19 mouse cellular contexts compared by ENCODE assay signal in genomic region chr10:68351841-68352555, GRCm38 (mm10).
DNase-seq lines count a peak whose midpoint lies in the region; ATAC-seq and TF ChIP-seq lines count a peak whose summit lies in the region.
"Had no signal": no experiment of that assay in that cellular context is flagged by ENCODE, and none has a peak within 500 bp of the region (broad histone marks: within the 10 kb centered on the region; RNA-seq: fewer than 3 reads in every experiment).

No protein-coding gene starts in this region.

- TF ChIP-seq EP300 in stomach, postnatal 0 days (optimal IDR thresholded peaks at IDR 0.05), result no peak

- H3K9ac ChIP-seq in stomach, embryonic 14.5 days (replicated peaks; ENCODE audit: low read depth, low read length), result no peak overlapping the region
- H3K9ac ChIP-seq in stomach, postnatal 0 days (ENCODE audit: low read length), result no peak overlapping the region
- no peak overlapping the region for H3K9ac ChIP-seq in forebrain, embryonic 14.5 days (ENCODE audit: low read length)
- H3K9ac ChIP-seq: heart, embryonic 13.5 days had no signal

- H3K4me2 ChIP-seq in stomach, embryonic 14.5 days (replicated peaks; ENCODE audit: low read depth, low read length), result no peak overlapping the region
- no peak overlapping the region for H3K4me2 ChIP-seq in stomach, postnatal 0 days (replicated peaks; ENCODE audit: low read depth)
- no peak overlapping the region for H3K4me2 ChIP-seq in forebrain, embryonic 14.5 days (ENCODE audit: low read length)
- H3K4me2 ChIP-seq: heart, embryonic 13.5 days had no signal

- ATAC-seq in stomach, embryonic 14.5 days (ENCODE audit: insufficient number of reproducible peaks, insufficient read depth, low FRiP score, low read depth), result peak; percentile 26; the same call in 1 of the 2 replicates
- ATAC-seq in stomach, postnatal 0 days (ENCODE audit: low FRiP score, low TSS enrichment), result no peak
- ATAC-seq in forebrain, embryonic 14.5 days, result no peak

- no peak overlapping the region for H3K4me3 ChIP-seq in stomach, embryonic 14.5 days (ENCODE audit: low read depth, low read length)
- H3K4me3 ChIP-seq in stomach, postnatal 0 days (ENCODE audit: low read depth, low read length), result no peak overlapping the region
- H3K4me3 ChIP-seq in forebrain, embryonic 14.5 days (ENCODE audit: low read depth, low read length), result no peak overlapping the region
- H3K4me3 ChIP-seq: heart, embryonic 13.5 days; limb, embryonic 10.5 days had no signal

- no peak for TF ChIP-seq CTCF in stomach, postnatal 0 days (IDR thresholded peaks at IDR 0.05; ENCODE audit: low read depth)

- H3K4me1 ChIP-seq in stomach, embryonic 14.5 days (ENCODE audit: control insufficient read depth, insufficient read depth, low read length), result peaks cover 7% of the 10 kb centered on the region; the same call in 1 of the 2 replicates
- H3K4me1 ChIP-seq in stomach, postnatal 0 days (replicated peaks; ENCODE audit: control insufficient read depth, insufficient read depth), result 0 out of 2 replicates have a peak, but pooled peaks cover 2% of the 10 kb centered on the region
- peaks cover 7% of the 10 kb centered on the region for H3K4me1 ChIP-seq in forebrain, embryonic 14.5 days (ENCODE audit: control insufficient read depth, insufficient read depth, low read length)

- WGBS in stomach, embryonic 14.5 days, result 62% methylated on average over 8 of the region's 8 CpGs
- WGBS in stomach, postnatal 0 days, result 54% methylated on average over 8 of the region's 8 CpGs
- 51% methylated on average over 8 of the region's 8 CpGs for WGBS in forebrain, embryonic 14.5 days

- H3K36me3 ChIP-seq in stomach, embryonic 14.5 days (ENCODE audit: control insufficient read depth, insufficient read depth, low read length), result no peaks in the 10 kb centered on the region
- no peaks in the 10 kb centered on the region for H3K36me3 ChIP-seq in stomach, postnatal 0 days (ENCODE audit: control insufficient read depth, insufficient read depth, low read length)
- no peaks in the 10 kb centered on the region for H3K36me3 ChIP-seq in forebrain, embryonic 14.5 days (ENCODE audit: control insufficient read depth, insufficient read depth, low read length)
- H3K36me3 ChIP-seq: heart, embryonic 13.5 days; limb, embryonic 10.5 days had no signal

- H3K9me3 ChIP-seq in stomach, embryonic 14.5 days (ENCODE audit: control insufficient read depth, low read depth, low read length), result no peaks in the 10 kb centered on the region
- no peaks in the 10 kb centered on the region for H3K9me3 ChIP-seq in stomach, postnatal 0 days (ENCODE audit: control insufficient read depth, low read length)
- no peaks in the 10 kb centered on the region for H3K9me3 ChIP-seq in forebrain, embryonic 14.5 days (replicated peaks; ENCODE audit: control insufficient read depth, low read length)
- H3K9me3 ChIP-seq: heart, embryonic 13.5 days; limb, embryonic 10.5 days had no signal

- no peak overlapping the region; the same call in 1 of the 2 replicates for H3K27ac ChIP-seq in stomach, embryonic 14.5 days (ENCODE audit: low read length)
- no peak overlapping the region for H3K27ac ChIP-seq in stomach, postnatal 0 days (replicated peaks)
- H3K27ac ChIP-seq in forebrain, embryonic 14.5 days (ENCODE audit: low read depth, low read length), result no peak overlapping the region
- H3K27ac ChIP-seq: heart, embryonic 13.5 days had no signal

- H3K27me3 ChIP-seq in stomach, embryonic 14.5 days (ENCODE audit: control insufficient read depth, insufficient read depth, low read length), result no peaks in the 10 kb centered on the region
- H3K27me3 ChIP-seq in stomach, postnatal 0 days (ENCODE audit: control insufficient read depth, insufficient read depth, low read length), result no peaks in the 10 kb centered on the region
- H3K27me3 ChIP-seq in forebrain, embryonic 14.5 days (replicated peaks; ENCODE audit: control insufficient read depth, insufficient read depth, low read length), result no peaks in the 10 kb centered on the region
- H3K27me3 ChIP-seq: CH12.LX; heart, embryonic 13.5 days had no signal

- peak; percentile 55 for DNase-seq in heart, adult 11 months
- no peak for DNase-seq in heart, adult 18-20 months
- no peak for DNase-seq in stomach, postnatal 0 days (ENCODE audit: low spot score)
- peak; percentile 57 to 59 for DNase-seq in kidney, postnatal 25 days
- DNase-seq in forebrain, embryonic 14.5 days (ENCODE audit: low spot score), result no peak
- no peak for DNase-seq in c-Kit-positive CD71-positive TER-119-positive erythroid progenitor cells, embryonic 14.5 days (ENCODE audit: low spot score)
- no peak for DNase-seq in right cerebral cortex, postnatal 10 days (ENCODE audit: low spot score in 2 of 2)
- DNase-seq: adrenal gland, postnatal 14 days; cerebellum, postnatal 14 days; gastrocnemius, postnatal 25 days; layer of hippocampus, postnatal 36 days; lung, postnatal 10 days; right cerebral cortex, adult 18-20 months; spleen, adult 18-20 months; thymus, postnatal 36 days had no signal

Comparison
In these comparisons a context has a peak if more than half of its experiments do, and no peak if none do; other contexts are left out.
1. DNase-seq: peak in heart, adult 11 months (single experiment) and kidney, postnatal 25 days (2 of 2); none in heart, adult 18-20 months (0 of 2), stomach, postnatal 0 days (single experiment), forebrain, embryonic 14.5 days (single experiment), c-Kit-positive CD71-positive TER-119-positive erythroid progenitor cells, embryonic 14.5 days (single experiment) and right cerebral cortex, postnatal 10 days (0 of 2).